Mouse (Mus musculus): ENCODE results near the gene Wdfy2. TPM values are rescaled to one million over a fixed set of nuclear protein-coding genes. Genes with fewer than 3 reads are reported as not detected.
"Not testable (repeated sequence)": the region's sequence is repeated elsewhere in the genome, so short reads cannot be mapped to it uniquely, and the experiment has no call there.

Wdfy2 gene
- polyA plus RNA-seq, 1 experiment from 2014 or later, result 13.0 TPM

DNA sequence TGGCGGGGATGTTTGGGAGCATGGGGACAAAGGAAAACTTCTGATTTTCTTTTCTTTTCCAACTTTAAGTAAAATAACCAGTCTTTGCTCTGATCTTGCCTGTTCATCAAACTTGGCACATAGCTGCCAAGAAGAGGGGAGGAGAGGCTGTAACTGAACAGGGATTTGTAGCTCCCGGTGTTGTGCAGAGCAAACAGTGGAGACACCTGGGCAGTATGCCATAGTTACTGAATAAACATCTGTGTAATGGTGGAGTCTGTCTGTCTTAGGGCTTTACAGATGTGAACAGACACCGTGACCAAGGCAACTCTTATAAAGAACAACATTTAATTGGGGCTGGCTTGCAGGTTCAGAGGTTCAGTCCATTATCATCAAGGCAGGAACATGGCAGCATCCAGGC is 53.9 kb downstream of the Wdfy2 start:
- H3K4me1 ChIP-seq (ENCODE audit: control insufficient read depth, insufficient read depth, low read length), result no peaks in the 10 kb centered on the region
- no peak for ATAC-seq (ENCODE audit: low FRiP score, low TSS enrichment)
- H3K27ac ChIP-seq (replicated peaks; ENCODE audit: low read depth, low read length), result no peak overlapping the region
- no peaks in the 10 kb centered on the region for H3K36me3 ChIP-seq (ENCODE audit: control insufficient read depth, insufficient read depth, low read length)
- H3K4me2 ChIP-seq (ENCODE audit: low read length), result no peak overlapping the region
- no peaks in the 10 kb centered on the region for H3K9me3 ChIP-seq (ENCODE audit: control insufficient read depth, low read length)
- no peak overlapping the region for H3K4me3 ChIP-seq (replicated peaks; ENCODE audit: low read depth, low read length)
- 96% methylated on average over 3 of the region's 3 CpGs for WGBS
- H3K27me3 ChIP-seq (ENCODE audit: control insufficient read depth, insufficient read depth, low read length), result no peaks in the 10 kb centered on the region
- H3K9ac ChIP-seq (replicated peaks; ENCODE audit: low read length), result no peak overlapping the region
- no peak for DNase-seq

DNA sequence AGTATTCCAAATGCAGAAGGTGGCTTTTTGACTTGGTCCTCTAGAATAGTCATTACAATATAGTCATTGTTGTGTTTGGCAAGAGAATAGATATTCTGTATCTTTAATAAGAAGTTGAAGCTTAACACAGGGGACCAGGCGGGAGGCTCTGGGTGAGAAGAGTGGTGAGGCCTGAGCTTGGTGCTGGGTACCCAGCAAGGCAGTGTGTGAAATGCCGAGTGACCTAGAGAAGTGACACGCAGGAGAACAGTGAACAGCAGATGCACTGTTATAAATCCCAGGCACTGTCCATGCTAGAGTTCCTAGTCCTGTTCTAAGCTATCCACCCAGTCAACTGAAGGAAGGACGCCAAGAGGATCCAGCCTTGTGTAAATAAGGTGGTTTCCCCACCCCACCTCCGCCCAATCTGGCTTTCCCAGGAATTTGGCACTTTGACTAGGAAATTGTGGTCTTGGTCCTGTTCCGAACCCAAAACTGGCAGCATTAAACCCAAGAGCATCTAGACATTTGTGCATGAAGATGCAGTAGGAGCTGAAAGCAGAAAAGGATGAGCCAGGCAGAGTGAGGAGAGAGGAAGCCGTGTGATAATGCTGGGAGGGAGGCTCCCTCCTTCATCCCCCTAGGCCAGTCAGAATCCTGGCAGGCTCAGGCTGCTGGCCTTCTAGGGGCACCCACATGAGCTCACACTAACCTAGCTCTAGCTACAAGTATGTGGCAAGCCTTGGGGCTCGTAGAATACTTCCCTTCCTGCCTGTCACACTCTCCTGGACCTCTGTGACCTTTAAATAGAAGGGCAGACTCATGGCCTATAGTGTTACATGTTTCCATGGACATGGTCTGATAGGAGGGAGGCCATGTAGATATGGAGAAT is 55.5 kb downstream of the Wdfy2 start:
- H3K4me1 ChIP-seq (ENCODE audit: control insufficient read depth, insufficient read depth, low read length), result no peaks in the 10 kb centered on the region
- no peak overlapping the region for H3K27ac ChIP-seq (replicated peaks; ENCODE audit: low read depth, low read length)
- H3K36me3 ChIP-seq (ENCODE audit: control insufficient read depth, insufficient read depth, low read length), result no peaks in the 10 kb centered on the region
- 89% methylated on average over 8 of the region's 8 CpGs for WGBS
- no peak for DNase-seq
- no peak overlapping the region for H3K4me2 ChIP-seq (ENCODE audit: low read length)
- H3K9ac ChIP-seq (replicated peaks; ENCODE audit: low read length), result no peak overlapping the region
- no peak overlapping the region for H3K4me3 ChIP-seq (replicated peaks; ENCODE audit: low read depth, low read length)
- ATAC-seq (ENCODE audit: low FRiP score, low TSS enrichment), result no peak
- no peaks in the 10 kb centered on the region for H3K9me3 ChIP-seq (ENCODE audit: control insufficient read depth, low read length)
- no peaks in the 10 kb centered on the region for H3K27me3 ChIP-seq (ENCODE audit: control insufficient read depth, insufficient read depth, low read length)

DNA sequence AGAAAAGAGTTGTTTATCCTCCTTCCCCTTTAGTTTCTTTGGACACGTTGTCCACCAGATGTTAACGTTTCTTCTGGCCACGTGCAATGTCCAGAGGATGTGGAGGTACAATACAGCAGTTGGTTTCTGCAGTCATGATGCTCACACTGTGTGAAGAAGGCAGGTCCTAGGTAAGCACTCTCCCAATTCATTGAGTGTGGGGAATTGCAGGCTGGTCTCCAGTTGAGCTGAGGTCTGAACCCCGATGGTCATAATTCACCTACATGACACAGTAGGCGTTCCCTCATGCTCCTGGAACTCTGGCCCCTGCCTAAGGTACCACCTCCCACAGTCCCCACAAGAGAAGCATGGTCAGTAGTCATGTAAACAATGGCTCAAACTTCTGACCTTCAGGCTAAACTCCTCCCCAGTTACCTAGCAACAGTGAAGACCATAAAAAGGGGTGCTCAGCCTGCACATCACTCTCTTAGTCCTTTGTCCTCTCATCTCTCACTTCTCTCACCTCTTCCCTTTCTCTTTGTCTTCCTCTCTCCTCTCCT is 56.2 kb downstream of the Wdfy2 start:
- not testable (repeated sequence) for H3K4me3 ChIP-seq (replicated peaks; ENCODE audit: low read depth, low read length); DNase-seq

DNA sequence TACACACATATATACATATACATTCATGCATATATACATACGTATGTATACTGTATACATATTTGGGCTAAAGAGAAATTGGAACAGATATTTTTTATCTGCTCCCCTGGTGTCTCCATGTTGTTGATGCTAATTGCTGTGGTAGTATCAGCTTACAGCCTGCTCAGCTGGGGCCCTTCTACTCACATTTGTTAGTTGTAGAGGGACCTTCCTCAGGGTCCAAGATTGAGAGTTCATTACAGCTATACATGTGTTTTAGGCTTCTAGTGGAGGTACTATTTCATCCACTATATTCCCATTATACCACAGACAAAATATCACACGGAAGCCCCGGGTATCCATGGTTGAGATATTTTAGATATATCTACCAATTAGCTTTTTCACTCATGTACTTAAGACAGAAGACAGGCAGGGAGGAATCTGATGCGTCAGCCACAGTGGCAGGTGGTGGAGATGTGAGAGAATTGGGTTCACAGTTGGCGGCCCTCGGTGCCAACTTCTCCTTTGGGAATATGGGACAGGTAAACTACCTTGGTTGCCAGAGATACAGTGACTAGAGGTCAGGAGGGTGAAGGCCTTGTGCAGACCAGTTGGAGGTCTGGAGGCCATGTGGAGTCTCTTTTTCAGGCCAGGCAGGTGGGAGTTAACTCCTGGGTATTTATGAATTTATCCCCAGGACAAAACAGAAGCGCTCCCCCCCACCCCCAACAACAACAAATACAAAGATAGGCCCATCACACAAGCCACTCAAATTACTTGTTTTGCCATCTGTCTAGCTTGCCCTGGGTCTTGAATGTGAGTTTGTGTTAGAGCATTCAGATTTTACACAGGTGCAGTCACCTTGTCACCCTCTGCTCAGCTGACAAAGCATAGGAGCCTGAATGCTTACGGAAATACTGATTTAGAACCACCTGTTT is 57.7 kb downstream of the Wdfy2 start:
- Histone ChIP-seq H3K4me3 (replicated peaks; ENCODE audit: low read depth, low read length) (no peak overlapping the region), H3K9me3 (ENCODE audit: control insufficient read depth, low read length) (no peaks in the 10 kb centered on the region), H3K27ac (replicated peaks; ENCODE audit: low read depth, low read length) (no peak overlapping the region), H3K9ac (replicated peaks; ENCODE audit: low read length) (no peak overlapping the region), H3K4me2 (ENCODE audit: low read length) (no peak overlapping the region), H3K4me1 (ENCODE audit: control insufficient read depth, insufficient read depth, low read length) (no peaks in the 10 kb centered on the region), H3K27me3 (ENCODE audit: control insufficient read depth, insufficient read depth, low read length) (no peaks in the 10 kb centered on the region), H3K36me3 (ENCODE audit: control insufficient read depth, insufficient read depth, low read length) (no peaks in the 10 kb centered on the region)
- 95% methylated on average over 8 of the region's 8 CpGs for WGBS
- ATAC-seq (ENCODE audit: low FRiP score, low TSS enrichment), result no peak
- DNase-seq, result no peak

More for the DNA sequence above, 56.2 kb downstream of the Wdfy2 start:
- H3K4me1 ChIP-seq (ENCODE audit: control insufficient read depth, insufficient read depth, low read length); H3K4me2 ChIP-seq (ENCODE audit: low read length); H3K27ac ChIP-seq (replicated peaks; ENCODE audit: low read depth, low read length); H3K9ac ChIP-seq (replicated peaks; ENCODE audit: low read length); H3K9me3 ChIP-seq (ENCODE audit: control insufficient read depth, low read length); ATAC-seq (ENCODE audit: low FRiP score, low TSS enrichment); H3K27me3 ChIP-seq (ENCODE audit: control insufficient read depth, insufficient read depth, low read length); H3K36me3 ChIP-seq (ENCODE audit: control insufficient read depth, insufficient read depth, low read length): not testable (repeated sequence)
- WGBS, result 81% methylated on average over 5 of the region's 5 CpGs

DNA sequence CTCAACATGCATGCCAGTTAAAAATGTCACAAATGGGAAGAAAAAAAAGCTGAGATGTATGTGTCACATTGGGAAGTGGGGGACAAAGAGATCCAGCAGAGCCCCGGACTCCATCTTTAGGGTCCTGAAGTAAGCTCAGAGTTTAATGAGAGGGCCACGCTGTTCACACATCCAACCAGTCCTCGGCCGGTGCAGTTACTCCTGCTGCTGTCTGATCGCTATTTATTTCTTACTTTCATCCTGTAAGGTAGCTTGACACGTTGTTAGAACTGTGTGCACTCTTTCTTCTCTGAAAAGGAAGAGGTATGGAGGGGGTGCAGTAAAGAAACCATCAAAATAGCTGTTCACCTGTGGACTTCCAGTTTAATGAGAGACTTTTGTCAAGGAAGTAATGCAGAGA is 60.6 kb downstream of the Wdfy2 start:
- no peak overlapping the region for H3K4me2 ChIP-seq (ENCODE audit: low read length)
- no peaks in the 10 kb centered on the region for H3K9me3 ChIP-seq (ENCODE audit: control insufficient read depth, low read length)
- H3K27ac ChIP-seq (replicated peaks; ENCODE audit: low read depth, low read length), result no peak overlapping the region
- H3K4me3 ChIP-seq (replicated peaks; ENCODE audit: low read depth, low read length), result no peak overlapping the region
- no peaks in the 10 kb centered on the region for H3K4me1 ChIP-seq (ENCODE audit: control insufficient read depth, insufficient read depth, low read length)
- DNase-seq (no peak), ATAC-seq (ENCODE audit: low FRiP score, low TSS enrichment) (no peak)
- no peak overlapping the region for H3K9ac ChIP-seq (replicated peaks; ENCODE audit: low read length)
- 82% methylated on average over 6 of the region's 6 CpGs for WGBS
- no peaks in the 10 kb centered on the region for H3K36me3 ChIP-seq (ENCODE audit: control insufficient read depth, insufficient read depth, low read length)
- H3K27me3 ChIP-seq (ENCODE audit: control insufficient read depth, insufficient read depth, low read length), result no peaks in the 10 kb centered on the region

DNA sequence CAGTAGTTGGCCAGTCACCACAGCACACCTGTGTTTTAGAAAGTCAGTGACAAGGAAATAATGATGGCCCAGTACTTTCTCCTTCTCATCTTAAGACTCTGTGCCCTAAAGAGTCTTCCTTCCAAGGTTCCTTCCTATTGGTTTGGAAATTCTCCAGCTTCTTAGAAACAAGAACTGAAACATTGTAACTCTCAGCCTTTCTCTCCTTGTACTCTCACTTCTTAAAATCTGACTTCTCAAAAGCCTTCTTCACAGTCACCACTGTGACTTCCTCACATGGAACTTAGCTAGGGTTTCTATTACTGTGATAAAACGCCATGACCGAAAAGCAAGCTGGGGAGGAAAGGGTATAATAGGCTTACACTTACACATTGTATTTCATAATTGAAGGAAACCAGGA is 70.4 kb downstream of the Wdfy2 start:
- ATAC-seq (ENCODE audit: low FRiP score, low TSS enrichment), result no peak
- Histone ChIP-seq H3K27ac (replicated peaks; ENCODE audit: low read depth, low read length) (no peak overlapping the region), H3K4me2 (ENCODE audit: low read length) (no peak overlapping the region), H3K4me3 (replicated peaks; ENCODE audit: low read depth, low read length) (no peak overlapping the region), H3K4me1 (ENCODE audit: control insufficient read depth, insufficient read depth, low read length) (no peaks in the 10 kb centered on the region), H3K27me3 (ENCODE audit: control insufficient read depth, insufficient read depth, low read length) (no peaks in the 10 kb centered on the region), H3K36me3 (ENCODE audit: control insufficient read depth, insufficient read depth, low read length) (no peaks in the 10 kb centered on the region), H3K9ac (replicated peaks; ENCODE audit: low read length) (no peak overlapping the region), H3K9me3 (ENCODE audit: control insufficient read depth, low read length) (no peaks in the 10 kb centered on the region)
- DNase-seq, result no peak
- WGBS, result 90% methylated on average over 2 of the region's 2 CpGs

DNA sequence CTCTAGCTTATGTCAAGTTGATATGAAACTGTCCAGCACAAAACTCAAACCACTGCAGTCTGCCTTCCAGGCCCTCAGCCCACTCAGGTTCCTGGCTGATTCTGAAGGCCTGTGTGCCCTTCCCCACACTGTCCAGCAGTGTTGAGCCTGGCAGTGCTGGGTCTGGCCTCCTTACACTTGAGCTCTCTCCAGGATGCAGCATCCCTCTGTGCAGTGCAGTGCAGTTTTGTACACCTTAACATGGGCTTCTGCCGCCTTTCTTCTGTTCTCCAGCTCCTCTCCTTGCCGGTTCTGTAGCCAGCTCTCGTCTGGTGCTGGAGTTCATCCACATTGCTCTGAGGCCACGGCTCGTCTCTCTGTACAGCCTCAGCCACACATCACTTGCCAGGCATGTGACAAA is 71.1 kb downstream of the Wdfy2 start:
- ATAC-seq (ENCODE audit: low FRiP score, low TSS enrichment) (no peak), DNase-seq (no peak)
- H3K27ac ChIP-seq (replicated peaks; ENCODE audit: low read depth, low read length), result no peak overlapping the region
- H3K4me3 ChIP-seq (replicated peaks; ENCODE audit: low read depth, low read length), result no peak overlapping the region
- H3K9ac ChIP-seq (replicated peaks; ENCODE audit: low read length), result no peak overlapping the region
- H3K27me3 ChIP-seq (ENCODE audit: control insufficient read depth, insufficient read depth, low read length), result no peaks in the 10 kb centered on the region
- H3K9me3 ChIP-seq (ENCODE audit: control insufficient read depth, low read length), result no peaks in the 10 kb centered on the region
- WGBS, result 94% methylated on average over 5 of the region's 5 CpGs
- no peak overlapping the region for H3K4me2 ChIP-seq (ENCODE audit: low read length)
- H3K36me3 ChIP-seq (ENCODE audit: control insufficient read depth, insufficient read depth, low read length), result no peaks in the 10 kb centered on the region
- H3K4me1 ChIP-seq (ENCODE audit: control insufficient read depth, insufficient read depth, low read length), result no peaks in the 10 kb centered on the region

DNA sequence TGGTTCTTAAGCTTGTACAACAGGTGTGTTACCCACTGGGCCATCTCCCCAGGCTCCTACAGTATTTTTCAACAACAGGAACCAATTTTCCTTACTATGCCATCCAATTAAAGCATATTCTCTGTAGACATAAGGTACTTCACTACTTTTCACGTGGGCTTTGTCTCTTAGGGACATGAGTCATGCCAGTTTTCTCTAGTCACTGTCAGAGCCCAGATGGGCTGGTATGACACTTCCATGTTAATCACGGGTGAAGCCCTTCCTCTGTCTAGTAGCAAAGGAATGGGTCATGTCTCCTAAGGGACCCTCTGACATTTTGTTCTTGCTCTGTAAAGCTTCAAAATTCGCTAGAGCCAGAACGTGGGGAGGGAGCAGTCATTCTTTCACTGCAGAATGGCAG is 73.4 kb downstream of the Wdfy2 start:
- 80% methylated on average over 4 of the region's 4 CpGs for WGBS
- Histone ChIP-seq H3K9me3 (ENCODE audit: control insufficient read depth, low read length) (no peaks in the 10 kb centered on the region), H3K27me3 (ENCODE audit: control insufficient read depth, insufficient read depth, low read length) (no peaks in the 10 kb centered on the region), H3K4me1 (ENCODE audit: control insufficient read depth, insufficient read depth, low read length) (no peaks in the 10 kb centered on the region), H3K9ac (replicated peaks; ENCODE audit: low read length) (no peak overlapping the region), H3K4me2 (ENCODE audit: low read length) (no peak overlapping the region), H3K27ac (replicated peaks; ENCODE audit: low read depth, low read length) (no peak overlapping the region), H3K4me3 (replicated peaks; ENCODE audit: low read depth, low read length) (no peak overlapping the region), H3K36me3 (ENCODE audit: control insufficient read depth, insufficient read depth, low read length) (no peaks in the 10 kb centered on the region)
- DNase-seq, result no peak
- ATAC-seq (ENCODE audit: low FRiP score, low TSS enrichment), result no peak
